Comparison of ENCODE assay signal across 8 mouse cellular contexts in the genomic region with DNA sequence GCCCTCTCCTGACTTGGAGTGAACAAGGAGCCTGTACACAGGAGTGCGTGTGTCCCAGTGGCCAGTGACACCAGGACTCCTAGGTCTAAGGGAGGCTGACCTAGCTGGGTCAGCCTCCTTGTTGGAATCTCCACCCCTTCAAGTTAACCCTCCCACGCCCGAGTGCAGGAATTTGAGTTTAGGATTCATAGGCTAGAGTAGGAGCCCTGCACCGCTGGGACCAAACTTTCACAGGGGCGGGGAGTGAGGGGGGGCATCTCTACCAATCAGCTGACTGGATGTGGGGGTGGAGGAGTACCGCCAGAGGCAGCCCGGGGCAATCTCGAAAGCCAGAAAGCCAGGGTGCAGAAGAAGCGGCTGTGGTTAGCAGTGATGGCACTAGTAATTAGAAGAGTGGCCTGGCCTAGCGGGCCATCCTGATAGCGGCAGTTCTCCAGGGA. TPM values are rescaled to one million over a fixed set of nuclear protein-coding genes. Genes with fewer than 3 reads are reported as not detected.
DNase-seq lines count a peak whose midpoint lies in the region; ATAC-seq and TF ChIP-seq lines count a peak whose summit lies in the region.

A gene (minus strand): TSS at position 63 of the 440 bp plus-strand sequence.

- H3K27me3 ChIP-seq in ES-Bruce4 (ENCODE audit: control insufficient read depth, insufficient read depth, low read length, poor library complexity, severe bottlenecking): no peaks in the 10 kb centered on the region
- peaks cover 28% of the 10 kb centered on the region for H3K27me3 ChIP-seq in heart, embryonic 14.5 days (ENCODE audit: control insufficient read depth, insufficient read depth, low read length)
- H3K27me3 ChIP-seq in midbrain, embryonic 11.5 days (ENCODE audit: control insufficient read depth, insufficient read depth, low read length): peaks cover 27% of the 10 kb centered on the region
- H3K27me3 ChIP-seq in cerebellum, adult 2 months (ENCODE audit: control insufficient read depth, insufficient read depth, low read length): no peaks in the 10 kb centered on the region; the same call in 1 of the 2 replicates

- H3K4me1 ChIP-seq in ES-Bruce4 (ENCODE audit: control insufficient read depth, insufficient read depth, low read length): no peaks in the 10 kb centered on the region
- peaks cover 2% of the 10 kb centered on the region; the same call in 1 of the 2 replicates for H3K4me1 ChIP-seq in bone marrow, adult 2 months (ENCODE audit: control insufficient read depth, insufficient read depth, low read length)
- H3K4me1 ChIP-seq in heart, embryonic 14.5 days (ENCODE audit: control insufficient read depth in 2 of 2, insufficient read depth in 2 of 2, low read length in 2 of 2): peaks cover 7 to 27% of the 10 kb centered on the region in 2 experiments; a peak in 3 of 4 replicates
- peaks cover 15% of the 10 kb centered on the region for H3K4me1 ChIP-seq in midbrain, embryonic 11.5 days (ENCODE audit: control insufficient read depth, insufficient read depth, low read length)
- no peaks in the 10 kb centered on the region for H3K4me1 ChIP-seq in cerebellum, adult 2 months (ENCODE audit: control insufficient read depth, insufficient read depth, low read length)

- TF ChIP-seq CTCF in ES-Bruce4 (IDR thresholded peaks at IDR 0.05; ENCODE audit: low read depth, low read length): no peak
- no peak for TF ChIP-seq CTCF in bone marrow, adult 2 months (IDR thresholded peaks at IDR 0.05; ENCODE audit: control insufficient read depth, insufficient read depth, low read length)
- TF ChIP-seq CTCF in cerebellum, adult 2 months (IDR thresholded peaks at IDR 0.05; ENCODE audit: borderline replicate concordance, insufficient read depth, low read depth, low read length): no peak

- H3K4me3 ChIP-seq in ES-Bruce4 (ENCODE audit: low read depth, low read length): peak within 1 kb of the TSS; percentile 41
- H3K4me3 ChIP-seq in bone marrow, adult 2 months (replicated peaks; ENCODE audit: control insufficient read depth, low read depth, low read length): peak within 1 kb of the TSS; percentile 56
- peak within 1 kb of the TSS; percentile 40 to 42 for H3K4me3 ChIP-seq in heart, embryonic 14.5 days (ENCODE audit: control insufficient read depth in 1 of 2, insufficient read depth in 1 of 2, low read depth in 1 of 2, low read length in 2 of 2)
- H3K4me3 ChIP-seq in midbrain, embryonic 11.5 days (ENCODE audit: low read depth, low read length): 0 out of 2 replicates have a peak within 1 kb of the TSS, but pooled peaks have one; percentile 14
- H3K4me3 ChIP-seq in cerebellum, adult 2 months (replicated peaks; ENCODE audit: insufficient read depth, low read depth, low read length): no peak within 1 kb of the TSS

- H3K27ac ChIP-seq in ES-Bruce4 (ENCODE audit: insufficient read depth, low read length): no peak within 1 kb of the TSS
- H3K27ac ChIP-seq in bone marrow, adult 2 months (ENCODE audit: control insufficient read depth, insufficient read depth, low read depth, low read length, poor library complexity): peak within 1 kb of the TSS; percentile 23; the same call in 1 of the 2 replicates
- H3K27ac ChIP-seq in heart, embryonic 14.5 days (replicated peaks in 1 of 2; ENCODE audit: control insufficient read depth in 1 of 2, insufficient read depth in 1 of 2, low read depth in 2 of 2, low read length in 2 of 2): no peak within 1 kb of the TSS
- no peak within 1 kb of the TSS for H3K27ac ChIP-seq in midbrain, embryonic 11.5 days (ENCODE audit: low read depth, low read length)
- H3K27ac ChIP-seq in cerebellum, adult 2 months (ENCODE audit: insufficient read depth, low read length): no peak within 1 kb of the TSS

- H3K9me3 ChIP-seq in ES-Bruce4 (replicated peaks; ENCODE audit: control insufficient read depth, insufficient read depth, low read length, poor library complexity, severe bottlenecking): no peaks in the 10 kb centered on the region
- no peaks in the 10 kb centered on the region for H3K9me3 ChIP-seq in heart, embryonic 14.5 days (ENCODE audit: control insufficient read depth, low read length)
- no peaks in the 10 kb centered on the region for H3K9me3 ChIP-seq in midbrain, embryonic 11.5 days (ENCODE audit: control insufficient read depth, low read length)

- peak within 1 kb of the TSS; percentile 72 for H3K4me2 ChIP-seq in heart, embryonic 14.5 days (ENCODE audit: low read length)
- H3K4me2 ChIP-seq in midbrain, embryonic 11.5 days: peak within 1 kb of the TSS; percentile 33

- 33% methylated on average over 11 of the region's 11 CpGs for WGBS in bone marrow, adult 2 months
- 16% methylated on average over 11 of the region's 11 CpGs for WGBS in heart, embryonic 14.5 days
- WGBS in midbrain, embryonic 11.5 days: 13% methylated on average over 11 of the region's 11 CpGs
- WGBS in cerebellum, adult 2 months: 35% methylated on average over 11 of the region's 11 CpGs

- peak; percentile 59 to 77 for DNase-seq in kidney, postnatal 25 days
- no peak for DNase-seq in midbrain, embryonic 11.5 days (ENCODE audit: low spot score, missing footprints)
- DNase-seq in cerebellum, adult 2 months: no peak
- no peak for DNase-seq in frontal cortex, adult 2 months (ENCODE audit: extremely low spot score in 1 of 2, low spot score in 1 of 2)
- DNase-seq in left cerebral cortex, adult 8-10 months (ENCODE audit: low spot score in 2 of 2): no peak

- no peak for ATAC-seq in heart, embryonic 14.5 days (ENCODE audit: insufficient number of reproducible peaks, insufficient read depth, low FRiP score, low read depth)
- ATAC-seq in midbrain, embryonic 11.5 days (ENCODE audit: low FRiP score): no peak

- no peak for TF ChIP-seq POLR2A in ES-Bruce4 (IDR thresholded peaks at IDR 0.05; ENCODE audit: insufficient read depth, low read length)
- TF ChIP-seq POLR2A in bone marrow, adult 2 months (IDR thresholded peaks at IDR 0.05; ENCODE audit: borderline replicate concordance, control insufficient read depth, low read depth, low read length): no peak
- no peak for TF ChIP-seq POLR2A in cerebellum, adult 2 months (IDR thresholded peaks at IDR 0.05; ENCODE audit: borderline replicate concordance, insufficient read depth, low read length)

- H3K9ac ChIP-seq in ES-Bruce4 (ENCODE audit: low read depth, poor library complexity, severe bottlenecking): peak within 1 kb of the TSS; percentile 35
- peak within 1 kb of the TSS; percentile 55 for H3K9ac ChIP-seq in heart, embryonic 14.5 days (ENCODE audit: low read length)
- no peak within 1 kb of the TSS for H3K9ac ChIP-seq in midbrain, embryonic 11.5 days (ENCODE audit: low read length)

- TF ChIP-seq EP300 in ES-Bruce4 (IDR thresholded peaks at IDR 0.05; ENCODE audit: insufficient read depth, low read depth, low read length): no peak

- H3K36me3 ChIP-seq in ES-Bruce4 (ENCODE audit: control insufficient read depth, insufficient read depth, low read length, poor library complexity, severe bottlenecking): no peaks in the 10 kb centered on the region
- H3K36me3 ChIP-seq in heart, embryonic 14.5 days (ENCODE audit: control insufficient read depth, insufficient read depth, low read length): peaks cover 15% of the 10 kb centered on the region
- peaks cover 7% of the 10 kb centered on the region for H3K36me3 ChIP-seq in midbrain, embryonic 11.5 days (ENCODE audit: control insufficient read depth, insufficient read depth, low read length)

RNA-seq across cellular contexts. Expression of the gene that starts here (rescaled TPM):
- polyA plus RNA-seq in ES-Bruce4 (2011; ENCODE audit: insufficient read depth, insufficient read length, low read depth, missing spikeins): 1.2 and 1.5 TPM in 2 replicates
- polyA plus RNA-seq in bone marrow, adult 2 months (2011; ENCODE audit: insufficient read depth, insufficient read length, low replicate concordance, missing spikeins): 0.77 TPM in 1 of 2 replicates, not detected in the other
- polyA plus RNA-seq in heart, embryonic 14.5 days (2014; fragmentation: Nextera tagmentation; extraction: Ambion mirVana): 0.11 TPM in 2 replicates
- polyA plus RNA-seq in midbrain, embryonic 11.5 days (2014; fragmentation: Nextera tagmentation; extraction: Ambion mirVana): 0.19 and 0.34 TPM in 2 replicates
- 0.17 and 0.18 TPM in 2 replicates for polyA plus RNA-seq in cerebellum, adult 2 months (2012; rRNA removed)
- 0.48 and 0.86 TPM in 2 replicates for polyA plus RNA-seq in frontal cortex, adult 2 months (2012; rRNA removed)
- total RNA-seq in left cerebral cortex, adult 8-10 months (2022): under 1 TPM in 2 of 4 experiments, not detected in 2; 0.18 to 0.26 TPM

Comparison
In these comparisons a context has a peak if more than half of its experiments do, and no peak if none do; other contexts are left out.
1. DNase-seq: peak in kidney, postnatal 25 days (2 of 2); none in midbrain, embryonic 11.5 days (single experiment), cerebellum, adult 2 months (0 of 2), frontal cortex, adult 2 months (0 of 2) and left cerebral cortex, adult 8-10 months (0 of 2).